Mouse (Mus musculus) midbrain, embryonic 11.5 days (tissue): ENCODE measurements around the gene Itga5. TPM values are rescaled to one million over a fixed set of nuclear protein-coding genes. Genes with fewer than 3 reads are reported as not detected.

Experiments
- ATAC-seq: fragments of 200-750 bp; cut with Nextera tagmentation; 2 replicates; pipeline ENCODE4 v1.8.0; 2017; ENCODE audit warnings: moderate TSS enrichment, moderate library complexity; ENCODE audit not compliant: low FRiP score
- DNase-seq: peaks from one replicate; pipeline ENCODE4 v3.0.0; 2015; ENCODE audit warnings: low spot score; ENCODE audit errors: missing footprints
- H3K27ac ChIP-seq: fragments of 300-500 bp; sonication (generic); 2 replicates; pipeline ENCODE4 v1.5.1; 2014; ENCODE audit warnings: low read depth, low read length
- H3K27me3 ChIP-seq: fragments of 300-500 bp; sonication (generic); 2 replicates; pipeline ENCODE4 v1.6.1; 2014; ENCODE audit warnings: mild to moderate bottlenecking, low read length, moderate library complexity, mixed read lengths; ENCODE audit not compliant: control insufficient read depth, insufficient read depth
- H3K36me3 ChIP-seq: fragments of 300-500 bp; sonication (generic); 2 replicates; pipeline ENCODE4 v1.6.1; 2014; ENCODE audit warnings: mild to moderate bottlenecking, low read length, moderate library complexity, mixed read lengths; ENCODE audit not compliant: control insufficient read depth, insufficient read depth
- H3K4me1 ChIP-seq: fragments of 300-500 bp; sonication (generic); 2 replicates; pipeline ENCODE4 v1.6.1; 2014; ENCODE audit warnings: low read length; ENCODE audit not compliant: control insufficient read depth, insufficient read depth
- H3K4me2 ChIP-seq: fragments of 300-500 bp; sonication (generic); 2 replicates; pipeline ENCODE4 v1.6.1; 2014; ENCODE audit warnings: mild to moderate bottlenecking, moderate library complexity
- H3K4me3 ChIP-seq: fragments of 300-500 bp; sonication (generic); 2 replicates; pipeline ENCODE4 v1.5.1; 2014; ENCODE audit warnings: low read depth, low read length
- H3K9ac ChIP-seq: fragments of 300-500 bp; sonication (generic); 2 replicates; pipeline ENCODE4 v1.6.1; 2014; ENCODE audit warnings: low read length
- H3K9me3 ChIP-seq: fragments of 300-500 bp; sonication (generic); 2 replicates; pipeline ENCODE4 v1.6.1; 2016; ENCODE audit warnings: low read length; ENCODE audit not compliant: control insufficient read depth
- WGBS: fragments of 180-500 bp; shearing (Covaris S2); extraction: QIAGEN DNeasy Blood & Tissue Kit; methylation state at CpG from one replicate; pipeline ENCODE4 v1.1.7; 2014; 5-methylcytosine and 5-hydroxymethylcytosine counted together
- microRNA-seq: library from miRNA; unstranded; fragments of <30 nt; microRNA quantifications from one replicate; pipeline ENCODE4, GENCODE M21; 2017
- polyA plus RNA-seq: library from polyadenylated mRNA; unstranded; fragments of >200 nt; fragmentation: Nextera tagmentation; extraction: Ambion mirVana; gene quantifications from 2 replicates; pipeline ENCODE4 v1.2.1, GENCODE M21; 2014

The Itga5 gene
- polyA plus RNA-seq, 1 experiment from 2014 or later = 18.1 TPM

- Histone ChIP-seq H3K27ac (peak overlapping the region; percentile 99), H3K36me3 (no peaks in the 10 kb centered on the region), H3K27me3 (no peaks in the 10 kb centered on the region), H3K9me3 (no peaks in the 10 kb centered on the region), H3K4me2 (peak overlapping the region; percentile 60; the same call in 1 of the 2 replicates), H3K4me1 (peaks cover 78% of the 10 kb centered on the region), H3K9ac (peak overlapping the region; percentile 75), H3K4me3 (no peak overlapping the region)
- ATAC-seq (no peak), DNase-seq (peak; percentile 81)
- WGBS = 79% methylated on average over 5 of the region's 5 CpGs
These were observed 67.5 kb downstream of the Itga5 start for GRCm38 (mm10) chr15:103298861-103299616.

- WGBS = 67% methylated on average over 3 of the region's 3 CpGs
- Histone ChIP-seq H3K27me3 (no peaks in the 10 kb centered on the region), H3K4me1 (peaks cover 68% of the 10 kb centered on the region), H3K4me3 (no peak overlapping the region), H3K27ac (peak overlapping the region; percentile 5; the same call in 1 of the 2 replicates), H3K9ac (peak overlapping the region; percentile 4; the same call in 1 of the 2 replicates), H3K36me3 (no peaks in the 10 kb centered on the region; the same call in 1 of the 2 replicates), H3K4me2 (no peak overlapping the region), H3K9me3 (no peaks in the 10 kb centered on the region)
- DNase-seq (no peak), ATAC-seq (no peak)
These were observed 68.5 kb downstream of the Itga5 start for GRCm38 (mm10) chr15:103298026-103298425.

GRCm38 (mm10) chr15:103297313-103297712 is 69.2 kb downstream of the Itga5 start:
- Histone ChIP-seq H3K9ac (0 out of 2 replicates have a peak overlapping the region, but pooled peaks have one; percentile 24), H3K4me1 (peaks cover 61% of the 10 kb centered on the region), H3K4me3 (no peak overlapping the region), H3K27ac (peak overlapping the region; percentile 5; the same call in 1 of the 2 replicates), H3K4me2 (no peak overlapping the region), H3K36me3 (peaks cover 5% of the 10 kb centered on the region; the same call in 1 of the 2 replicates), H3K9me3 (no peaks in the 10 kb centered on the region), H3K27me3 (no peaks in the 10 kb centered on the region)
- 73% methylated on average over 6 of the region's 6 CpGs for WGBS
- DNase-seq (no peak), ATAC-seq (no peak)

- Histone ChIP-seq H3K4me1 (peaks cover 47% of the 10 kb centered on the region), H3K9ac (peak overlapping the region; percentile 17; the same call in 1 of the 2 replicates), H3K36me3 (peaks cover 8% of the 10 kb centered on the region), H3K27ac (no peak overlapping the region; the same call in 1 of the 2 replicates), H3K4me3 (no peak overlapping the region), H3K4me2 (no peak overlapping the region), H3K9me3 (no peaks in the 10 kb centered on the region), H3K27me3 (no peaks in the 10 kb centered on the region)
- WGBS = 9% methylated on average over 5 of the region's 5 CpGs
- no peak for ATAC-seq
- no peak for DNase-seq
These were observed 70.7 kb downstream of the Itga5 start for GRCm38 (mm10) chr15:103295851-103296250.

GRCm38 (mm10) chr15:103294649-103295048 is 71.9 kb downstream of the Itga5 start:
- no peak for ATAC-seq

More at GRCm38 (mm10) chr15:103294649-103295048, 71.9 kb downstream of the Itga5 start:
- Histone ChIP-seq H3K4me2 (no peak overlapping the region), H3K9me3 (no peaks in the 10 kb centered on the region), H3K9ac (no peak overlapping the region), H3K4me3 (no peak overlapping the region), H3K27me3 (no peaks in the 10 kb centered on the region), H3K4me1 (peaks cover 37% of the 10 kb centered on the region), H3K36me3 (peaks cover 8% of the 10 kb centered on the region), H3K27ac (no peak overlapping the region)
- 72% methylated on average over 2 of the region's 2 CpGs for WGBS
- no peak for DNase-seq

Small RNA genes lying within 50 kb of the gene (microRNA-seq; reads per million reads assigned to microRNA genes)
- gene Mir6963 = not detected

Other genes starting within 250 kb of the Itga5 start
- gene Smug1, start 199.7 kb downstream of the Itga5 start, polyA plus RNA-seq = 26.5 and 27.2 TPM in 2 replicates
- gene Cbx5, start 126.9 kb downstream of the Itga5 start, polyA plus RNA-seq = 206 and 218 TPM in 2 replicates
- gene Hnrnpa1, start 126.3 kb downstream of the Itga5 start, polyA plus RNA-seq = 1,348 and 1,391 TPM in 2 replicates
- gene Nfe2, start 108.4 kb downstream of the Itga5 start, polyA plus RNA-seq = 6.8 and 6.9 TPM in 2 replicates
- gene Copz1, start 94.0 kb downstream of the Itga5 start, polyA plus RNA-seq = 286 and 307 TPM in 2 replicates
- 0.12 and 0.23 TPM in 2 replicates for gene Gpr84, start 56.2 kb downstream of the Itga5 start, polyA plus RNA-seq
- 19.4 and 24.3 TPM in 2 replicates for gene Zfp385a, start 26.7 kb downstream of the Itga5 start, polyA plus RNA-seq
- gene Gtsf1, start 63.7 kb upstream of the Itga5 start, polyA plus RNA-seq = not detected in 2 replicates
- gene Gtsf2, start 81.7 kb upstream of the Itga5 start, polyA plus RNA-seq = 0.23 TPM in 1 of 2 replicates, not detected in the other
- gene Nckap1l, start 87.0 kb upstream of the Itga5 start, polyA plus RNA-seq = 2.4 and 2.7 TPM in 2 replicates
- gene Pde1b, start 136.3 kb upstream of the Itga5 start, polyA plus RNA-seq = 31.8 and 35.6 TPM in 2 replicates
- gene Ppp1r1a, start 171.2 kb upstream of the Itga5 start, polyA plus RNA-seq = 56.4 and 62.7 TPM in 2 replicates
- gene Glycam1, start 198.3 kb upstream of the Itga5 start, polyA plus RNA-seq = not detected in 2 replicates